Mouse (Mus musculus): ENCODE data around the gene Oit1. TPM values are rescaled to one million over a fixed set of nuclear protein-coding genes. Genes with fewer than 3 reads are reported as not detected.
A peak's percentile ranks its signal among the peaks of the same experiment; 100 is the strongest.

The Oit1 gene
- polyA plus RNA-seq, 1 experiment from 2014 or later, result not detected

GRCm38 (mm10) chr14:8367727-8368520 lies 10.6 kb downstream of the Oit1 start:
- H3K9ac ChIP-seq (replicated peaks), result no peak overlapping the region
- 0 out of 2 replicates have a peak, but pooled peaks have one; percentile 45 for ATAC-seq (ENCODE audit: low FRiP score, low read depth)
- peaks cover 11% of the 10 kb centered on the region for H3K4me1 ChIP-seq
- WGBS, result 37% methylated on average over 4 of the region's 4 CpGs
- H3K4me2 ChIP-seq (replicated peaks), result no peak overlapping the region
- H3K4me3 ChIP-seq, result no peak overlapping the region
- 0 out of 2 replicates have a peak overlapping the region, but pooled peaks have one; percentile 35 for H3K27ac ChIP-seq (replicated peaks)
- no peaks in the 10 kb centered on the region for H3K27me3 ChIP-seq
- no peaks in the 10 kb centered on the region for H3K9me3 ChIP-seq
- H3K36me3 ChIP-seq, result no peaks in the 10 kb centered on the region

DNA sequence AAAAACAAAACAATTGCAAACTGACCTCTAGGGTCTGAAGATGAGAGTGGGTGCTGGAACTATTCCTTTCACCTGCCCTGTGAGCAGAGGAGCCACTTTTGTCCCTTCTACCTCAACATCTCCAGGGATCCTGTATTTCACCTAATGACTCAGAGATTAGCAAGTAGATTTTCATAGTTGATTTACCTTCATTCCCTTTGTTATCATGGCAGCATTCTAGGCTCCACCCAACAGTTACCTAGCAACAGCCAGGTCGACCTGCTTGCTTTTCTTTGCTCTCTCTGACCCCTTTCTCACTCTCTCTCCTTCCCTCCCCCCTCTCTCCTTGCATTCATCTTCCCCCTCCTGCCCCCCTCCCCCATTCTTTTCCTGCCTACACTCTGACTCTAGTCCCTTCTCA lies 11.4 kb downstream of the Oit1 start:
- Histone ChIP-seq H3K4me3 (no peak overlapping the region), H3K36me3 (no peaks in the 10 kb centered on the region), H3K9ac (replicated peaks) (no peak overlapping the region), H3K27ac (replicated peaks) (no peak overlapping the region), H3K27me3 (no peaks in the 10 kb centered on the region), H3K4me2 (replicated peaks) (no peak overlapping the region), H3K9me3 (no peaks in the 10 kb centered on the region), H3K4me1 (peaks cover 11% of the 10 kb centered on the region)
- 0% methylated on average over 1 of the region's 1 CpGs for WGBS
- ATAC-seq (ENCODE audit: low FRiP score, low read depth), result no peak

DNA sequence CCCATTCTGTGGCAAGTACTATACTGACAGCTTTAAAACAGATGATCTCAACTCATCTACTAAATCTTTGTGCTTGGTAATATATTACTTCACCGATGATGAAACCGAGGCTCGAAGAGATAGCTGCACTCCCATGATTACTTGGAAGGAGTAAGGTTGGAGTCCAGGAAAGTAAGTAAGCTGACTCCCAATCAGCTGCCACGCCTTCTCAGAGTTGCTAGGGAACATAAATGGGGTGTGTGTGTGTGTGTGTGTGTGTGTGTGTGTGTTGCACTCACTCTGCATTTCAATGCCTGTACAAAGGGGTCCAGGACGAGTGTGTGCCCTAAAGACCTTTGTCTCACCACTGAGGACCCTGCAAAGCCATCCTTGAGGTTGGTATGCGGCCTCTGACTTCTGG lies 12.7 kb downstream of the Oit1 start:
- ATAC-seq (ENCODE audit: low FRiP score, low read depth), result no peak
- no peak overlapping the region for H3K4me3 ChIP-seq
- H3K27me3 ChIP-seq, result no peaks in the 10 kb centered on the region
- H3K4me1 ChIP-seq, result peaks cover 11% of the 10 kb centered on the region
- H3K27ac ChIP-seq (replicated peaks), result no peak overlapping the region
- H3K9ac ChIP-seq (replicated peaks), result no peak overlapping the region
- no peak overlapping the region for H3K4me2 ChIP-seq (replicated peaks)
- H3K9me3 ChIP-seq, result no peaks in the 10 kb centered on the region
- no peaks in the 10 kb centered on the region for H3K36me3 ChIP-seq
- 69% methylated on average over 6 of the region's 6 CpGs for WGBS

DNA sequence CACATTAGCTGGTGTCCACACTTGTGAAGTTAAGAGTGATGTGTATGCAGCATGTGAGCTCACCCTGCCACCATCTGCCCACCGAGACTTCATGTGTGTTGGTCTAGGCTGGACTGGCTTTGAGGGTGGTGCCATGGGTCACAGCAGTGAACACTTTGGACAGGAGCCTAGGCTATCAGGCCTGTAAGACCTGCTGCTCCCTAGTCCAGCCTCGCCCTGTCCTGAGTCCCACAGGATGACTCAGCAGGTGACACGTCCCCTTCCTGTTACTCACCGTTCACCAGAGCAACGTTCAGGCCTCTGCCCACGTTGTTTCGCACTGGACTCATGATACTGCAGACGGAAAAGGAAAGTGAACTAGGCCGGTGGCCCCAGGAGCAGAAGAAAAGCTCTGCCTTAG lies 21.7 kb downstream of the Oit1 start:
- WGBS, result 88% methylated on average over 9 of the region's 9 CpGs
- no peak overlapping the region for H3K9ac ChIP-seq (replicated peaks)
- no peak overlapping the region for H3K27ac ChIP-seq (replicated peaks)
- no peaks in the 10 kb centered on the region for H3K4me1 ChIP-seq
- H3K27me3 ChIP-seq, result no peaks in the 10 kb centered on the region
- no peaks in the 10 kb centered on the region for H3K9me3 ChIP-seq
- no peaks in the 10 kb centered on the region for H3K36me3 ChIP-seq
- no peak overlapping the region for H3K4me3 ChIP-seq
- no peak overlapping the region for H3K4me2 ChIP-seq (replicated peaks)
- no peak for ATAC-seq (ENCODE audit: low FRiP score, low read depth)

- Histone ChIP-seq H3K4me2 (replicated peaks) (no peak overlapping the region), H3K36me3 (no peaks in the 10 kb centered on the region), H3K4me3 (no peak overlapping the region), H3K4me1 (no peaks in the 10 kb centered on the region), H3K27me3 (no peaks in the 10 kb centered on the region), H3K9ac (replicated peaks) (no peak overlapping the region), H3K27ac (replicated peaks) (no peak overlapping the region), H3K9me3 (no peaks in the 10 kb centered on the region)
- WGBS, result 48% methylated on average over 6 of the region's 6 CpGs
- ATAC-seq (ENCODE audit: low FRiP score, low read depth), result peak; percentile 74
Observed at GRCm38 (mm10) chr14:8355999-8356501, 22.5 kb downstream of the Oit1 start.

- Histone ChIP-seq H3K27ac (replicated peaks) (no peak overlapping the region), H3K4me1 (no peaks in the 10 kb centered on the region), H3K4me2 (replicated peaks) (no peak overlapping the region), H3K9ac (replicated peaks) (no peak overlapping the region), H3K36me3 (no peaks in the 10 kb centered on the region), H3K27me3 (peaks cover 7% of the 10 kb centered on the region; the same call in 1 of the 2 replicates), H3K4me3 (no peak overlapping the region), H3K9me3 (no peaks in the 10 kb centered on the region)
- no peak for ATAC-seq (ENCODE audit: low FRiP score, low read depth)
- 80% methylated on average over 9 of the region's 9 CpGs for WGBS
Observed at GRCm38 (mm10) chr14:8348927-8349326, 29.6 kb downstream of the Oit1 start.

DNA sequence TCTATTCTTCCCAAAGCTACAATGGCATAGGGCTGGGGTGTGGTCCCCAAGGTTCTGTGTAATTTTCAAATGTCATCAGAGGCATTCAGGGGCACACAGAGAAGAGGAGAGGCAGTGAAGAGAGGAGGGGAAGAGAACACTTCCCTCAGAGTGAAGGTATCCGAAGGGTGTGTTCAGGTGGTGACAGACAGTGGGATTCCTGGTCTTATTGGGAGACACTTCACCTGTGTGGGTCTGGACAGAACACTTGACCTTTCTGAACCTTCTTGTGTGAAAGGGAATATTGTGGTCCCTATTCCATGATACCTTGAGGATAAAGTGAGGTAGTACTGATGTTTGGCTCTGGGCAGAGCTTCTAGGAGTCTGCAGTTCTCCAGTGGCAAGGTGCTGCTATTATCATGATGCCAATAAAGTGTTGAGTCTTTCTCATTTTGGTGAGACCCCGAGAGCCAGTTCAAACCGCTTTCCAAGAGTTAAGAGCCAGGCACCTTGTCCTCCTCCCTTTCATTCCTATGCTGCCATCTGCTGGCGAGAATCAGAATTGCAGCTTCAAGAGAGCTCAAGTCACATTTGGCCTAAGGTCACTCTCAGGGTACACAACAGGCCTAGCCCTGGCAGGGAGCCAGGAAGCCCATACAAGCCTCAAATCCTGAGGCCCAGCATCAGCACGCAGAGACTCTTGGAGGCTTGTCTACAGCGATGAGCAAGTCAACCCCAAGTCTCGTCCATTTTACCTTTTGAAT lies 32.1 kb downstream of the Oit1 start:
- Histone ChIP-seq H3K4me2 (replicated peaks) (no peak overlapping the region), H3K9ac (replicated peaks) (no peak overlapping the region), H3K27me3 (peaks cover 7% of the 10 kb centered on the region; the same call in 1 of the 2 replicates), H3K9me3 (no peaks in the 10 kb centered on the region), H3K4me3 (no peak overlapping the region), H3K36me3 (no peaks in the 10 kb centered on the region), H3K4me1 (no peaks in the 10 kb centered on the region), H3K27ac (replicated peaks) (no peak overlapping the region)
- 23% methylated on average over 7 of the region's 7 CpGs for WGBS
- peak; percentile 55; the same call in 1 of the 2 replicates for ATAC-seq (ENCODE audit: low FRiP score, low read depth)

GRCm38 (mm10) chr14:8345566-8345965 lies 33.0 kb downstream of the Oit1 start:
- no peaks in the 10 kb centered on the region for H3K4me1 ChIP-seq
- H3K9me3 ChIP-seq, result no peaks in the 10 kb centered on the region
- no peak overlapping the region for H3K4me3 ChIP-seq
- H3K36me3 ChIP-seq, result no peaks in the 10 kb centered on the region
- ATAC-seq (ENCODE audit: low FRiP score, low read depth), result no peak
- H3K27me3 ChIP-seq, result peaks cover 7% of the 10 kb centered on the region
- H3K4me2 ChIP-seq (replicated peaks), result no peak overlapping the region
- no peak overlapping the region for H3K9ac ChIP-seq (replicated peaks)
- 67% methylated on average over 4 of the region's 4 CpGs for WGBS
- H3K27ac ChIP-seq (replicated peaks), result no peak overlapping the region

GRCm38 (mm10) chr14:8342509-8343106 lies 35.9 kb downstream of the Oit1 start:
- WGBS, result 84% methylated on average over 5 of the region's 5 CpGs
- ATAC-seq (ENCODE audit: low FRiP score, low read depth), result no peak

DNA sequence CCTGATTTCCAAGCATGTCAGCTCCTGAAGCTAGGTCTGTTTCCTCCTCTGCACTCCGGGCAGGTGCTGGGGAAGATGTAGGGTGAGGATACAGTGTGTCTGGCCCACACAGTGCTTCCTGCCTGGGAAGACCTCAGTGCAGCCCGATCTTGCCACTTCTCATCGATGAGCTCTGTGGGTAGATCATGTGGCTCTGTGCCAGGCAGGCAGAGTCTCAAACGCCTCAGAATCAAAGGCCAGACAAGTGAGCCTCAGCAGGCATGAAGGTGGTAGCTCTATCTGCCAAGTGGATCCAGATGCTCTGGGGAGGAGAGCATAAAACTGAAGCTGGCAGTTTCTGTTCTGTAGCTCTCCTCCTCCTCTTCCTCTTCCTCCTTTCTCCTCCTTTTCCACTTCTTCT lies 38.3 kb downstream of the Oit1 start:
- Histone ChIP-seq H3K27me3 (peaks cover under 1% of the 10 kb centered on the region), H3K4me3 (no peak overlapping the region), H3K9me3 (no peaks in the 10 kb centered on the region), H3K36me3 (no peaks in the 10 kb centered on the region), H3K4me2 (replicated peaks) (no peak overlapping the region), H3K27ac (replicated peaks) (no peak overlapping the region), H3K9ac (replicated peaks) (no peak overlapping the region), H3K4me1 (no peaks in the 10 kb centered on the region)
- 91% methylated on average over 4 of the region's 4 CpGs for WGBS
- no peak for ATAC-seq (ENCODE audit: low FRiP score, low read depth)

More at GRCm38 (mm10) chr14:8342509-8343106, 35.9 kb downstream of the Oit1 start:
- Histone ChIP-seq H3K27ac (replicated peaks) (no peak overlapping the region), H3K27me3 (peaks cover 7% of the 10 kb centered on the region), H3K4me3 (no peak overlapping the region), H3K9ac (replicated peaks) (no peak overlapping the region), H3K4me2 (replicated peaks) (no peak overlapping the region), H3K9me3 (no peaks in the 10 kb centered on the region), H3K36me3 (no peaks in the 10 kb centered on the region), H3K4me1 (no peaks in the 10 kb centered on the region)

DNA sequence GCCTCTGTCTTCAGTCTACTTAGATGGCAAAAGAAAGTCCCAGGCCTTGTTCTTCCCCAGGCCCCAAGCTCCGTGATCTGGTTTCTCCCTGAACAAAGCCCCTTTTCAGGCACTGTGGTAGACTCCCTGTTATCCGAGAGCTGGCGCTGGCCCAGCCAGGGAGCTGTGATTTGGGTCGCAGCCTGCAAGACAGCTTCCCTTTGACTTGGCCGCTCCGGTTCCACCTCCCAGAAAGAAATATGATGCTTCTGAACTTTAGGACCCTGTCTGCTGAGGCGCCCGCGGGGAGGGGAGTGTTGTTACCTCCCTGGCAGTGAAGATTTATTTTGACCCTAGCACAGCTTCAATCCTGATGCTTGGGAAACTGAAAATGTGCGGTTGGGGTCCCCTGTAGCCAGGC lies 42.6 kb downstream of the Oit1 start:
- no peak overlapping the region for H3K27ac ChIP-seq (replicated peaks)
- H3K4me1 ChIP-seq, result no peaks in the 10 kb centered on the region
- H3K27me3 ChIP-seq, result no peaks in the 10 kb centered on the region; the same call in 1 of the 2 replicates
- H3K4me2 ChIP-seq (replicated peaks), result no peak overlapping the region
- no peak for ATAC-seq (ENCODE audit: low FRiP score, low read depth)
- no peaks in the 10 kb centered on the region for H3K9me3 ChIP-seq
- no peak overlapping the region for H3K9ac ChIP-seq (replicated peaks)
- no peaks in the 10 kb centered on the region for H3K36me3 ChIP-seq
- H3K4me3 ChIP-seq, result no peak overlapping the region
- 60% methylated on average over 10 of the region's 10 CpGs for WGBS

DNA sequence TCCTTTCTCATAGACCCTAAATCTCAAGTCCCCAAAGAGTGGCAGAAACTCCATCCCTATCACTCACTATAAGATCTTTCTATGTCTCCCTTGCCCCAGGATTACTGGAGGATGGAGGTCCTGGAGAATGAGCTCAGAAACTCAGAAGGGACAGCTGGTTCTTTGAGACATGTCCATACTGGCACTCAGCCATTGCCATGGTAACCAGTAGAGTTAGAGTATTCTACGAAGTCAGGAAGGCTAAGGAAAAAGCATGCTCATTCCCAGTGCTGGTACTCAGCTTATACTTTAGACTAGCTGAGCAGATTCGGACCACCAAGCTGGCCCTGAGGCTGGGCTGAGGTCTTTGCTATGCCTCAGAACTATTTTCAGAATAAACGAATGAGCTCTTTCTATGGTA lies 44.0 kb downstream of the Oit1 start:
- H3K9ac ChIP-seq (replicated peaks), result no peak overlapping the region

More for the DNA sequence above, 44.0 kb downstream of the Oit1 start:
- no peak overlapping the region for H3K4me2 ChIP-seq (replicated peaks)
- no peak for ATAC-seq (ENCODE audit: low FRiP score, low read depth)
- WGBS, result 81% methylated on average over 3 of the region's 3 CpGs
- H3K9me3 ChIP-seq, result no peaks in the 10 kb centered on the region
- H3K4me1 ChIP-seq, result 0 out of 2 replicates have a peak, but pooled peaks cover 5% of the 10 kb centered on the region
- no peaks in the 10 kb centered on the region for H3K36me3 ChIP-seq
- H3K27ac ChIP-seq (replicated peaks), result no peak overlapping the region
- 0 out of 2 replicates have a peak, but pooled peaks cover 4% of the 10 kb centered on the region for H3K27me3 ChIP-seq
- H3K4me3 ChIP-seq, result no peak overlapping the region

Data from midbrain, embryonic 12.5 days (tissue).